ENCODE assay signal across 26 mouse cellular contexts in genomic region chr17:70583042-70583441, GRCm38 (mm10).
DNase-seq lines count a peak whose midpoint lies in the region; ATAC-seq and TF ChIP-seq lines count a peak whose summit lies in the region.
"Had no signal": no experiment of that assay in that cellular context is flagged by ENCODE, and none has a peak within 500 bp of the region (broad histone marks: within the 10 kb centered on the region; RNA-seq: fewer than 3 reads in every experiment).

No protein-coding gene starts in this region.

- no peak for ATAC-seq in cerebellum, adult (ENCODE audit: insufficient number of reproducible peaks, low FRiP score, low TSS enrichment)
- ATAC-seq in megakaryocyte progenitor cell, adult 5-6 weeks (replicated peaks; ENCODE audit: poor library complexity), result no peak
- ATAC-seq: forebrain, embryonic 15.5 days; hindbrain, postnatal 0 days; inflammation-experienced regulatory T-cells, adult 6 months; intestine, embryonic 16.5 days had no signal

- H3K4me3 ChIP-seq in layer of hippocampus, adult 2 months, result no peak overlapping the region
- H3K4me3 ChIP-seq: embryonic facial prominence, embryonic 13.5 days; erythroblast, embryonic 14.5 days; forebrain, embryonic 12.5 days; forebrain, embryonic 15.5 days; gastrocnemius, adult 2 months; heart, embryonic 13.5 days had no signal

- peak; percentile 11 to 21 for DNase-seq in cerebellum, postnatal 10 days
- no peak for DNase-seq in layer of hippocampus, adult 2 months (ENCODE audit: low spot score in 2 of 2)
- no peak for DNase-seq in layer of hippocampus, postnatal 25 days (ENCODE audit: extremely low spot score in 1 of 2, low spot score in 1 of 2)
- DNase-seq in ZHBTc4 (ENCODE audit: low read depth, low spot score), result peak; percentile 25
- DNase-seq in ovary, postnatal 14 days (ENCODE audit: low spot score), result no peak
- DNase-seq: adrenal gland, postnatal 10 days; adrenal gland, postnatal 36 days; cerebellum, adult 11-12 months; cerebellum, adult 8-10 months; cerebellum, postnatal 14 days; gastrocnemius, adult 2 months; gastrocnemius, postnatal 14 days; heart, adult 18-20 months; heart, postnatal 14 days; heart, postnatal 4 days had no signal

- no peak for TF ChIP-seq CTCF in layer of hippocampus, adult 2 months (conservative IDR thresholded peaks at IDR 0.05)

- H3K27ac ChIP-seq in layer of hippocampus, adult 2 months, result peak overlapping the region; percentile 60
- H3K27ac ChIP-seq: embryonic facial prominence, embryonic 13.5 days; forebrain, embryonic 12.5 days; forebrain, embryonic 15.5 days; gastrocnemius, adult 2 months; heart, embryonic 13.5 days; hindbrain, embryonic 14.5 days; hindbrain, postnatal 0 days had no signal

Comparison
In these comparisons a context has a peak if more than half of its experiments do, and no peak if none do; other contexts are left out.
1. DNase-seq: peak in cerebellum, postnatal 10 days (2 of 2) and ZHBTc4 (single experiment); none in layer of hippocampus, adult 2 months (0 of 2), layer of hippocampus, postnatal 25 days (0 of 2) and ovary, postnatal 14 days (single experiment).